Mouse (Mus musculus) layer of hippocampus, adult 9-11 months (tissue): ENCODE results near the gene Rplp2.
"Not testable (repeated sequence)": the region's sequence is repeated elsewhere in the genome, so short reads cannot be mapped to it uniquely, and the experiment has no call there.

Experiments
- DNase-seq: peaks from one replicate; pipeline ENCODE4 v3.0.0; 2022

The Rplp2 gene

GRCm38 (mm10) chr7:141447110-141447991 is at the start of gene Rplp2:
Gene Rplp2, plus strand, starts transcription at chr7:141447370.
- DNase-seq, result peak; percentile 96

DNA sequence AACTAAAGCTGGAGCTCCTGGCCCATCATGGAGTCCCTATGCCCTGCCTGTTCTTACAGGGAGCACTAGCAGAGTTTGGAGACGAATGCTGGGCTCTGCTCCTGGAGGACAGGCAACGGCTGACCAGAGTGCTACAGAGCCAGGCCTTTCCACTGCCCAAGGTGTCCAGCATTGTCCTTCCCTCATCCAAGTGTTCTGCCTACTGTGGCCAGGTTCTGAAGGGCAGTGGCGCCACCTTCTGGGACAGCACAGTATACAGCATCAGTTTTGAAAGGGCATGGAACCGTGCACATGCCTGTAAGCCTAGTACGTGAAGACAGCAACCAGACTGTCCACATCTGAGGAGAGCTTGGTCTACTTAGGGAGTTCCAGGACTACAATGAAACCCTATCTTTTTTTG is 43.9 kb upstream of the Rplp2 start:
- peak; percentile 44 for DNase-seq

DNA sequence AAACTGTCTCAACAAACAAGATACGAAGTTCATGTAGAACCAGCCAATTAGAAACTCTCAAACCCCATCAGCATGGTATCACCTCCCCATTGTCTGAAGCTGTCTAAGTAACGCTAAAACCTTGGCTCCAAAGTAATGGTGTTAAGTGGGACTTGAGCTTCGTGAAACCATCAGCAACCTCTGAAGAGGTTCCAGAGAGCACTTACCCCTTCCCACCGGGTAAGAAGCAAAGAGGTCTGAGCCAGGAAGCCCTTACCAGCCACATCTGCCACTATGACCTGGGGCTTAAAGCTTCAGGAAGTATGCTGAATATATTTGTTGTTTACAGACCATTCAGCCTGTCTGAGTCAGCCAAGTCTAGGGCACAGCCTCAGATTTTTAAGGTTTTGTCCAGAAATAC is 41.7 kb upstream of the Rplp2 start:
- DNase-seq, result no peak

DNA sequence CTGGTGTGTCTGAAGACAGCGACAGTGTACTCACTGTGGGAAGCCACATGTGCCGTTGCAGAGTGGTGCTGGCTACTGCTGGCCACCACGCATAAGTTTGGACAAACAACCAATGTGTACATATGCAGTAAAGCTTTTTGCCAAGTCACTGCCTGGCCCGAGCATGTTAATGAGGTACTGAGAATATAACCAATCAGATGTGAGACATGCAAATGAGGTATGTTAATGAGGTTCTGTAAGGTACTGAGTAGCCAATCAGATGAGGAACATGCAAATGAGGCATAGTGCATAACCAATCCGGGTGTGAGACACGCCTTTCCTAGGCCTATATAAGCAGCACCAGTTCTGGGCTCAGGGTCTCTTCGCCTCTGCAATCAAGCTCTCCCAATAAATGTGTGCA is 39.5 kb upstream of the Rplp2 start:
- DNase-seq, result not testable (repeated sequence)

DNA sequence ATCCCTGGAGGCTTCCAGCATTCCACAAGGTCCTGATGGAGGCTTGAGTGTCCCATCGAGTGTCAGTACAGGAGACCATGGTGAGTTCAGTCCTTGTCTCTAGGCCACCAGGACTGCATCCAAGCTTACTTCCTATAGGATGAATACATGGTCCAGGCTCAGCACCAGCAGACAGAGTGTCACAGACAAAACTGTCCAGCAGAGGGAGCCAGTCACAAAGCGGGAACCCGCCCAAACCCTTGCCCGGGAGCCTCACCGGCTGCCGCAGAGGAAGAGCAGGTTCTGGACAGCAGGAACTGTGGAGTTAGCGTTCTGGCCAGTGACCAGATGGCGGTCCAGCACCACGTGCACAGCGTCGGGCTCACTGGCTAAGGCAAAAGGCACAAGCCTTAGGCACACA is 38.3 kb upstream of the Rplp2 start:
- DNase-seq, result peak; percentile 79

GRCm38 (mm10) chr7:141410631-141411030 is 36.5 kb upstream of the Rplp2 start:
- DNase-seq, result no peak

DNA sequence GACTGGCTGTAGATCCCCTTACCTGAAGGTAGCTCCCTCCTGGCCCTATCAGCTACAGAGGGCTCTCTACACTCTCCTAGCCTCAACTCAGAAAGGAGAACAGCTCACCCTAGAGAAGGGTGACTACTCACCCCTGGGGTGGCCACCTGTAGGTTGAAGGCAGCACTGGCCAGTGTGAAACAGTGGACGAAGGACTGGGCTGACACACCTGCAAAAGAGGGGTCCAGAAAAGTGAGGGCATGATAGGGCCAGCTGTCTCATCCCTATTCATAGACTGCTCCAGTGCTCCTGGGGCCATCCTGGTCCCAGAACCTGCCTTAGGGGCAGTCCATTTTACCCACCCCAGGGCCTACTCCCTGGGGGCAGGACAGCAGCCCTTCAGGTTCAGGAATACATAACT is 35.5 kb upstream of the Rplp2 start:
- no peak for DNase-seq

DNA sequence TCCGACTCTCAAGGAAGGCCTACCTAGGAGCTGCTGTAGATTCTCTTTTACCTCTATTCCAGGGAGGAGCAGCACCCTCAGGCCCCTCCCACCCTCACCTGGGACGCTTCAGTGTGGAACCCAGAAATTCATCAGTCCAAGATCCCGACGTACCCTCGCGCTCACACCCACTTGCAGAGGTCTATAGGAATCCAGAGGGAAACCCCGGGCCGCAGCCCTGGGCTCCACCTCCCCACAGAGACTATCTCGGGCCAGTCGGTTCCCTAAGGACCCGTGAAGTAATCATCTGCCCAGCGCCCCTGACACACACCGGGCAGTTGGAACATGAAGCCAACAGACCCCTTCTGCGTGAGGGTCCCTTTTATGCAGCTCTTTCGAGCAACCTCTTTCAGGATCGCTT is 33.8 kb upstream of the Rplp2 start:
- no peak for DNase-seq

- peak; percentile 98 for DNase-seq
Measured at GRCm38 (mm10) chr7:141413809-141414584, 33.2 kb upstream of the Rplp2 start, which contains the start of gene Gatd1. Gene Gatd1, minus strand, starts transcription at chr7:141414136.

GRCm38 (mm10) chr7:141416144-141416841 is 30.9 kb upstream of the Rplp2 start:
- DNase-seq, result no peak

- DNase-seq, result no peak
Measured at GRCm38 (mm10) chr7:141417731-141418681, 29.2 kb upstream of the Rplp2 start.

GRCm38 (mm10) chr7:141418970-141419369 is 28.2 kb upstream of the Rplp2 start:
- no peak for DNase-seq

DNA sequence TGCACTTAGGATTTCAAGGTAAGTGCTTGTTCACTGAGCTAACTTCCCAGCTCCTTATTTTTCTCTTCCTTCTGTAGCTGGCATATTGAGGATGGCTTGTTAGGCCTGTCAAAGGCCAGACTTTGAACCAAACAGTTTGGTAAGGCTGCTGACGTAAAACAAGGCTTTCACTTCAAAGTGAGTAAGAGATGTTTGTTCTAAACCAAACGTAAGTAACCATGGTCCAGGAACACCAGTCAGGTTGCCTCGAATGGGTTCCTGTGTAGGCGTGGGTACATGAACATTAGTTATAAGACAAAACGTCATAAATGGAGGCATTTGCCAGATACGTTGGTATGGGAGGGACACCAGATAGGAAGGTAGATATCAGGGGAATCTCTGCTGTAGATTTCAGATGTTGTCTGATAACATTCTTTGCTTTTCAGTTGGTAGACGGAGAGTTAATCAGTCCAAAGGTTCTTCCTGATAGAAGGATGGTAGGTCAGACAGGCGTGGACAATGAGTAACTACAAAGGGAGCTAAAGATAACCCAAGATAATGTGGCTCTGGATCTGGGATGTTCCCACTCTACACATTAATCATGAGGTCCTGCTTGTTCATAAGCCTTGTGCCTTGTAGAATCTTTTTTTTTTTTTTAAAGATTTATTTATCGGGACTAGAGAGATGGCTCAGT is 27.0 kb upstream of the Rplp2 start:
- DNase-seq, result no peak

GRCm38 (mm10) chr7:141423811-141424210 is 23.4 kb upstream of the Rplp2 start:
- DNase-seq, result no peak

- no peak for DNase-seq
Measured at GRCm38 (mm10) chr7:141426948-141427730, 20.0 kb upstream of the Rplp2 start.

- no peak for DNase-seq
Measured at GRCm38 (mm10) chr7:141428701-141429100, 18.5 kb upstream of the Rplp2 start.

DNA sequence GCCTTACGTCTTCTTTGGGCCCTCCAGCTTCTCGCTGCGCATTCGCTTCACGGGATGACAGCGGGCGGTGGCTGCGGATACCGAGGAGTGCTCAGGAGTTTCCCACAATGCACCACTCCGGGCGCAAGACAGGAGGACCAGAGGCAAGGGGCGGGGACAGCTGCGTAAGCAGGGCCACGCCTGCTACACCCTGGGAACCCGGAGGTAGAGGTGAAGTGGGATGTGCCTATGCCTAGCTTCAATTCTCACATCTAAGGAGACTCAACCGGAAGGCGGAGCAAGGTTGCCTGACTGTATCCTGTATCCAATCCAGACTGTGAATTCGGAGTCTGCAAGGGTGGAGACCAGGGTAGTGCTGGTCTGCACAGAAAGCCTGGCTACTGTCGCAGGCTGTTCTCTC is 17.9 kb upstream of the Rplp2 start, which contains the start of gene Cend1:
Cend1 (minus strand) TSS at position 182 of the 400 bp plus-strand sequence.
- peak; percentile 94 for DNase-seq

DNA sequence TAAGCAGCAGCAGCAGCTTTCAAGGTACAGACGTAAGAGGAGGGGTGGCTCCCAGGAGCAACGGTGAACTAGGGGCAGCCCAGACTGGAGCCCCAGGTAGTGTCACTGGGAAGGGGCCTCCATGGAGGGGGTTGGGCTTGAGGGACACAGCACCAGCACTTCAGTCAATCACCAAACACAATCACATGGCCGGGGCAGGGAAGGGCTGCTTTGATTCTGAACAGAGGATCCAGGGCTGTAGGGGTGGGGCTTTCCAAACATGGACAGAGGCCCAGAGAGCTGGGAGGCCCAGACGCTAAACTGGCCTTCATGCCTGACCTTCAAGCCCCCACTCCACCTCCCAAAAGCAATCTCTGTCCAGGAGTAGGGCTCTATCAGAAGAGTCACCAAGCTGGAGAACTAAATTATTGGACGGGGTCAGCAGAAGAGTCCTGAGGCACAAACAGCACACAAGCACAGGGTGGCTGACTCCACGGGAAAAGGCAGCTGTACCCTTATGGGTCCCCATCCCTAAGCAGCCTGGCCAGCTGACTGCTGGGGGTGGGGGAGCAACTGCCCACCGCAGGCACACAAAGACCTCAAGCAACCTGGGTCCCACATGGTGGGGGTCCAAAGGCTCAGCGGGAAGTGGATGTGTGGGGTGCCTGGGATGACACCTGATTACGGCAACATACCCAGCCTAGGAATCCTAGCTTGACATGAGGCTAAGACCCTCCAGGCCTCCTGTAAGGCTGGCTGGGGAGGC is 17.2 kb upstream of the Rplp2 start:
- DNase-seq, result no peak

DNA sequence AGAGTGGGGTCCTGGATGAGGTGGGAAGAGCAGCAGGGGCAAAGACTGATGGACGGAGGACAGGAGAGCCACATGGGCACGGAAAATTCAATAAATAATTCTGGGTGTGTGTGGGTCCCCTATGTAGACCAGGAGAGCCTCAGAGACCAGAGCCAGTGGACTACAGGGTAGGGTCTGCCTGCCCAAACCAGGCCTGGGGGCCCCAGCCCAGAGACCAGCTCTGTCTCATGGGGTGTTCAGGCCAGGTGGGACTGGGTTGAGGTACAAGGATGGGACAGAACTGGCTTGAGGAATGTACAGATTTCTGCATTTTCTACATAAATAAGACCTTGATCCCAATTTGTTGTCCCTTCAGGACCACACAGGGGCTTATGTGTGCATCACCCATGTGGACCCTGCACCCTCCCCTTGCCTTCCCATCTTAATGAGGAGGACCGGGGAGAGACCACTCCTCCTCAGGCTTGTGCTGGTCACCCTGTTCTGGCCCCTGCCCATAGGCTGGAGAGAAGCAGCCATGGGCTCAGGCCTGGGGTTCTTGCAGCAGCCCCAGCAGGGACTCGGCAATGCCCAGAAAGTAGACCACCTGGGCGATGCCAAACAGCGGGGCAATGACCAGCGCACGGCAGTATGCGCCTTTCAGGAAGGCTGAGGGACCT is 16.5 kb upstream of the Rplp2 start:
- DNase-seq, result no peak
